Mouse (Mus musculus) liver, adult 2 months (tissue): ENCODE measurements around the gene Gdf7.

Experiments
- CTCF ChIP-seq: fragments of 200-500 bp; IDR thresholded peaks from 2 replicates; pipeline ENCODE4 v1.5.1; 2011; ENCODE audit warnings: low read depth, low read length, control low read depth
- POLR2A ChIP-seq: fragments of 200-500 bp; IDR thresholded peaks from 2 replicates; pipeline ENCODE4 v1.6.1; 2011; ENCODE audit warnings: low read length, control low read depth; ENCODE audit not compliant: insufficient read depth; ENCODE audit errors: extremely low read depth

- TF ChIP-seq CTCF (peak; percentile 36; the same call in 1 of the 2 replicates), POLR2A (no peak)
Observed at GRCm38 (mm10) chr12:8287970-8288369, 13.8 kb downstream of the Gdf7 start.
